Mouse (Mus musculus): ENCODE measurements around the gene Kctd17. TPM values are rescaled to one million over a fixed set of nuclear protein-coding genes. Genes with fewer than 3 reads are reported as not detected.
A peak's percentile ranks its signal among the peaks of the same experiment; 100 is the strongest.

Kctd17 gene
- polyA plus RNA-seq, 1 experiment from 2014 or later = 27.4 TPM

DNA sequence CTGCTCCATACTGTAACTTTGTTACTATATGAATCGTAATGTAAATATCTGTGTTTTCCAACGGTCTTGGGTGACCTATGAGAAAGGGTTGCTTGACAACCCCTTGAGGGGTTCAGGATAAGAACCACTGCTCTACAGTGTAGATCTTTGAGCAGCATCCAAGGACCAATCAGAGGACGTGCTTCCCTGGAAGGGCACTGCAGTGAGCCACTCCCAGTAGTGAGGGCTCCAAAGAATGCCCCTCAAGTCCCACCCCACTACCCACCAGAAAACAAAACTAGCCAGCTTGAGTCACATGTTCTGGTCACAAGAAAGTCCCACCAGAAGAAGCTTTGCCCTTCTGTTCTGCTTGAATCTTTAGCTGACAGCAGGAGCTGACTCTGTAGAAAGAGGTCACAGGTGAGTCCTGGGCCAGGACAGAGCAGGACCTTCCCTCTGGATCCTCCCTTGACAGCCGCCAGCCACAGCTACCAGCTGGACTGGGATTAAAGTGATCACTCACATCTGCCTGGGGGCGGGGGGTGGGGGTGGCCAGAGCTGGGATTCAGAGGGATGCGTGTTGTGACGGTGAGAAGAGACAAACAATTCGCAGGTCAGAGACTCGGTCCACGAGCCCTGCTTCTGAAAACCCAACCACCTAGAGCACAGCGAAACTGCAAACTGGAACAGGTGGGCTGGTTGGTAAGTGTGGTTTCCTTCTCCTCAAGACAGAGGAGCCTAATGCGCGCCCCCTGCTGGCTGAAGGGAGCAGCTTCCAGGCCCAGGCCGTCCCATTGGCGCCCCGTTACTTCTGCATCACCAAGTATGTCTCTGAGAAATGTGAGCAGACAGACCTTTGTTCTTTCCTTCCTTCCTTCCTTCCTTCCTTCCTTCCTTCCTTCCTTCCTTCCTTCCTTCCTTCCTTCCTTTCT lies 6.1 kb upstream of the Kctd17 start:
- DNase-seq (ENCODE audit: low spot score) (peak; percentile 81), ATAC-seq (peak; percentile 89)
- Histone ChIP-seq H3K36me3 (ENCODE audit: insufficient read depth, low read length) (no peaks in the 10 kb centered on the region), H3K4me1 (ENCODE audit: insufficient read depth, low read depth, low read length) (no peaks in the 10 kb centered on the region), H3K27me3 (replicated peaks; ENCODE audit: insufficient read depth, low read length) (no peaks in the 10 kb centered on the region), H3K27ac (ENCODE audit: low read length) (peak overlapping the region; percentile 58), H3K9ac (replicated peaks; ENCODE audit: low read depth) (no peak overlapping the region), H3K9me3 (ENCODE audit: low read length) (no peaks in the 10 kb centered on the region), H3K4me3 (ENCODE audit: low read depth, low read length) (no peak overlapping the region), H3K4me2 (replicated peaks; ENCODE audit: low read depth, low read length) (peak overlapping the region; percentile 30; the same call in 1 of the 2 replicates)
- WGBS = 13% methylated on average over 16 of the region's 16 CpGs
- TF ChIP-seq CTCF (IDR thresholded peaks at IDR 0.05) (peak; percentile 92), EP300 (IDR thresholded peaks at IDR 0.05) (no peak)

DNA sequence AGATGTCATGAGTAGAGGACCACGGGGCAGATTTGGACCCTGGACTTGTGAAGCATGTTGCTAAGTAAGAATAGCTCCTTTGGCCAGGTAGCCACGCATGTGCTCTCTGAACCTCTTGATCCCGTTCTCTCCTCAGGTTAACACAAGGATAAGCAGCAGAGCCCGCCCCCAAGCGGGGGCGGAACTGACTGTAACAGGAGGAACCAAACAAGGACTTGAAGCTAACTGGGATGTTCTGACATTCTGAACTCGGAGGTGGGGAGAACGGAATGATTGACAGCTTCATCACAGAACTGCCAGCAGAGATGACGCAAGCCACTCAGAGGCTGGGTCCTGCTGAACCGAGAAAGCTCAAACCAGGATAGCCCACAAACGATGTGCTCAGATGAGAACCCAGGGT lies 3.9 kb upstream of the Kctd17 start:
- 16% methylated on average over 11 of the region's 11 CpGs for WGBS
- no peak overlapping the region for H3K4me3 ChIP-seq (ENCODE audit: low read depth, low read length)

DNA sequence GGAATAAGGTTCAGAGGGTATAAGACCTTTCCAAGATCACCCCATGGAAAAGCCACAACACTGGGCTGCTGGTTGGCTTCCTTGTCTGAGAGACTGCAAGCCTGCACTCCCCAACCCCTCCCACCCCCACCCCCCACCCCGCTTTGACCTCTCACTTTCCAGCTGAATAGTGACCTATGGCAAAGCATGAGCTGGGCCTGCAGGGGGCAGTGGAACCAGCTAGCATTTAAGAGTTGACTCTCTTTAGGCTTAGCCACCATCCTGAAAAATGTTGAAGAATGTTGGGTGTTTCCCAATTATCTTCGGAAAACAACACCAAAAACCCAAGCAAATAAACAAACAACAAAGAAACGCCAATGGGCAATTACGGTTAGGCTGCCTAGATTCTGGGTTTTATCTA lies 3.1 kb upstream of the Kctd17 start:
- H3K36me3 ChIP-seq (ENCODE audit: insufficient read depth, low read length) = no peaks in the 10 kb centered on the region
- WGBS = 67% methylated on average over 4 of the region's 4 CpGs
- DNase-seq (ENCODE audit: low spot score) (no peak), ATAC-seq (no peak)
- TF ChIP-seq CTCF (IDR thresholded peaks at IDR 0.05) (peak; percentile 31), EP300 (IDR thresholded peaks at IDR 0.05) (no peak)
- no peak overlapping the region for H3K9ac ChIP-seq (replicated peaks; ENCODE audit: low read depth)
- no peak overlapping the region for H3K4me3 ChIP-seq (ENCODE audit: low read depth, low read length)
- H3K27me3 ChIP-seq (replicated peaks; ENCODE audit: insufficient read depth, low read length) = no peaks in the 10 kb centered on the region
- H3K4me2 ChIP-seq (replicated peaks; ENCODE audit: low read depth, low read length) = no peak overlapping the region
- peaks cover 9% of the 10 kb centered on the region; the same call in 1 of the 2 replicates for H3K4me1 ChIP-seq (ENCODE audit: insufficient read depth, low read depth, low read length)
- H3K27ac ChIP-seq (ENCODE audit: low read length) = no peak overlapping the region
- H3K9me3 ChIP-seq (ENCODE audit: low read length) = no peaks in the 10 kb centered on the region

More for the DNA sequence above, 3.9 kb upstream of the Kctd17 start:
- Histone ChIP-seq H3K36me3 (ENCODE audit: insufficient read depth, low read length) (no peaks in the 10 kb centered on the region), H3K9ac (replicated peaks; ENCODE audit: low read depth) (no peak overlapping the region), H3K9me3 (ENCODE audit: low read length) (no peaks in the 10 kb centered on the region), H3K4me1 (ENCODE audit: insufficient read depth, low read depth, low read length) (peaks cover 8% of the 10 kb centered on the region; the same call in 1 of the 2 replicates), H3K27ac (ENCODE audit: low read length) (no peak overlapping the region), H3K27me3 (replicated peaks; ENCODE audit: insufficient read depth, low read length) (no peaks in the 10 kb centered on the region), H3K4me2 (replicated peaks; ENCODE audit: low read depth, low read length) (no peak overlapping the region)
- DNase-seq (ENCODE audit: low spot score) (peak; percentile 75), ATAC-seq (peak; percentile 9; the same call in 1 of the 2 replicates)
- 0 out of 2 replicates have a peak, but pooled peaks have one; percentile 9 for TF ChIP-seq CTCF (IDR thresholded peaks at IDR 0.05)
- no peak for TF ChIP-seq EP300 (IDR thresholded peaks at IDR 0.05)

DNA sequence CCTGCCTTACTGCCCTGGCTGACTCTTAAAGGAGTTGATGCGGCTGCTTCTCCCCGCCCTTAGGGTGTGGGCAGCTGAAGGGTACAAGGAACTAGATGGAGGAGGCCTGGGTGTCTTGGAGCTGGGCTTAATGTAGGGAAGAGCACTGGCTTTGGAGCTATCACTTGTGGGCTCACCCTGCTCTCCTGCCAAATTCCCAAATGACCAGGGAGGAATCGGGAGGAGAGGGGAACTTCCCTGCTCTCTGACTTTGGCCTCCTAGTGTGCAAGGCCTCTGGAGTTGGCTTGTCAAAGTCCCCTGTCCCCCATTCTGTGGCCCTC lies 735 bp downstream of the Kctd17 start:
- no peak for TF ChIP-seq EP300 (IDR thresholded peaks at IDR 0.05)
- TF ChIP-seq CTCF (IDR thresholded peaks at IDR 0.05) = no peak
- Histone ChIP-seq H3K27ac (ENCODE audit: low read length) (peak overlapping the region; percentile 75; the same call in 1 of the 2 replicates), H3K27me3 (replicated peaks; ENCODE audit: insufficient read depth, low read length) (no peaks in the 10 kb centered on the region), H3K9me3 (ENCODE audit: low read length) (no peaks in the 10 kb centered on the region), H3K4me3 (ENCODE audit: low read depth, low read length) (peak overlapping the region; percentile 59), H3K4me1 (ENCODE audit: insufficient read depth, low read depth, low read length) (peaks cover 9% of the 10 kb centered on the region; the same call in 1 of the 2 replicates), H3K9ac (replicated peaks; ENCODE audit: low read depth) (peak overlapping the region; percentile 29; the same call in 1 of the 2 replicates), H3K36me3 (ENCODE audit: insufficient read depth, low read length) (no peaks in the 10 kb centered on the region), H3K4me2 (replicated peaks; ENCODE audit: low read depth, low read length) (peak overlapping the region; percentile 74)
- no peak for ATAC-seq
- WGBS = 12% methylated on average over 3 of the region's 3 CpGs
- DNase-seq (ENCODE audit: low spot score) = no peak

DNA sequence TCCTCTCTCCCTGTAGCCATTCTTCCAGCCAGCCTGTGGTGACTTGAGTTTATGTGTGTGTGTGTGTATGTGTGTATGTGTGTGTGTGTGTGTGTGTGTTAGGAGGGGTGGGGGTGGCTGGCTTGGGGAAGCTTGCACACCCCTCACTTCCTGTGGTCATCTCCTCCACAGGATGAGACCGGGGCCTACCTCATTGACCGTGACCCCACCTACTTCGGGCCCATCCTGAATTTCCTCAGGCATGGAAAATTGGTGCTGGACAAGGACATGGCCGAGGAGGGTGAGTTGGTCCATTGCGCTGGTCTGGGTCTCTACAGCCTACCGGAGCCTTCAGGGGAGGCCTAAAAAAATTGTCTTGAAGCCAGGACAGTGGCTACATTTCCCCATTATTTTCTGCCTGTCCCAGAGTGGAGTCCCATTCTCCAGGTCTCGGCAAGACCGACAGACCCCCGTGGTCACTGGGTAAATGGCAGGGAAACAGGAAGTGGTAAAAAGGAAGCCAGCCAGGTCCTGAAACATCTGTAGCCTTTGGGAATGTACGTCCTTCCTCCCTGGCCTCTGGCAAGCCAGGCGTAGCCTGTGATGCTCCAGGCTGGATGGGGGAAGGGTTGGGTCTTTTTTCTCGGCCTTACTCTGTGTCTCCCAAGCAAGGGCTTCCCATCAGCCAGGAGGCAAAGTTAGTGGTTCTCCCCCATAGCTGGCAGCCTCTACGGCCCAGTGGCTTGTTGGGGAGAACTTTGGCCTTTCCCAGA lies 1.7 kb downstream of the Kctd17 start:
- Histone ChIP-seq H3K27me3 (replicated peaks; ENCODE audit: insufficient read depth, low read length) (no peaks in the 10 kb centered on the region), H3K27ac (ENCODE audit: low read length) (peak overlapping the region; percentile 75), H3K9me3 (ENCODE audit: low read length) (no peaks in the 10 kb centered on the region), H3K4me3 (ENCODE audit: low read depth, low read length) (no peak overlapping the region), H3K4me2 (replicated peaks; ENCODE audit: low read depth, low read length) (peak overlapping the region; percentile 74; the same call in 1 of the 2 replicates), H3K36me3 (ENCODE audit: insufficient read depth, low read length) (no peaks in the 10 kb centered on the region), H3K4me1 (ENCODE audit: insufficient read depth, low read depth, low read length) (peaks cover 9% of the 10 kb centered on the region; the same call in 1 of the 2 replicates), H3K9ac (replicated peaks; ENCODE audit: low read depth) (no peak overlapping the region)
- TF ChIP-seq EP300 (IDR thresholded peaks at IDR 0.05) = no peak
- TF ChIP-seq CTCF (IDR thresholded peaks at IDR 0.05) = no peak
- 67% methylated on average over 13 of the region's 13 CpGs for WGBS
- DNase-seq (ENCODE audit: low spot score) (no peak), ATAC-seq (peak; percentile 35)

DNA sequence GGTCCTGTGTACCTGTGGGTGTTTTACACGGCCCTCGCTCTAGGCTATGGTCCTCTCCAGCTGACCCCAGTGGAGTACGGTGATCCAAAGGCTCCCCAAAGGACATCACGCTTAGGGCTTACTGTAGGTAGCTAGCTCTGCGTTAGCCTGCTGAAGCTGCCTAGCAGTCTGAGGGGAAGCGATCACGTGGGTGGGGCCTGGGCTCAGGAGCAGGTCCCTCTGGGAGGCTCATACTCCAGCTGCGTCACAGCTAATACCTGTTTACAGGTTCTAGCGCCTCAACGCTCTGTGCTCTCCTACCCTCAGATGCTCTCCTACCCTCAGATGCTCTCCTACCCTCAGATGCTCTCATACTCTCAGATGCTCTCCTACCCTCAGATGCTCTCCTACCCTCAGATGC lies 2.5 kb downstream of the Kctd17 start:
- 91% methylated on average over 10 of the region's 10 CpGs for WGBS
- DNase-seq (ENCODE audit: low spot score) = no peak
- Histone ChIP-seq H3K27me3 (replicated peaks; ENCODE audit: insufficient read depth, low read length) (no peaks in the 10 kb centered on the region), H3K4me1 (ENCODE audit: insufficient read depth, low read depth, low read length) (peaks cover 9% of the 10 kb centered on the region; the same call in 1 of the 2 replicates), H3K36me3 (ENCODE audit: insufficient read depth, low read length) (peaks cover 3% of the 10 kb centered on the region; the same call in 1 of the 2 replicates), H3K9ac (replicated peaks; ENCODE audit: low read depth) (no peak overlapping the region), H3K4me3 (ENCODE audit: low read depth, low read length) (no peak overlapping the region), H3K4me2 (replicated peaks; ENCODE audit: low read depth, low read length) (no peak overlapping the region), H3K9me3 (ENCODE audit: low read length) (no peaks in the 10 kb centered on the region), H3K27ac (ENCODE audit: low read length) (no peak overlapping the region)
- no peak for TF ChIP-seq EP300 (IDR thresholded peaks at IDR 0.05)
- TF ChIP-seq CTCF (IDR thresholded peaks at IDR 0.05) = no peak
- ATAC-seq = no peak
